Mouse (Mus musculus) megakaryocyte-erythroid progenitor cell, adult 5 weeks (primary cell): Measurements from ENCODE around the gene Zfp607a. TPM values are rescaled to one million over a fixed set of nuclear protein-coding genes. Genes with fewer than 3 reads are reported as not detected.

Experiments used
- polyA plus RNA-seq: library from polyadenylated mRNA; stranded (reverse); fragments of >175 nt; gene quantifications from 2 replicates; pipeline ENCODE4 v1.2.3, GENCODE M21; 2012

Gene Zfp607a
- polyA plus RNA-seq = 0.10 and 0.19 TPM in 2 replicates

DNA sequence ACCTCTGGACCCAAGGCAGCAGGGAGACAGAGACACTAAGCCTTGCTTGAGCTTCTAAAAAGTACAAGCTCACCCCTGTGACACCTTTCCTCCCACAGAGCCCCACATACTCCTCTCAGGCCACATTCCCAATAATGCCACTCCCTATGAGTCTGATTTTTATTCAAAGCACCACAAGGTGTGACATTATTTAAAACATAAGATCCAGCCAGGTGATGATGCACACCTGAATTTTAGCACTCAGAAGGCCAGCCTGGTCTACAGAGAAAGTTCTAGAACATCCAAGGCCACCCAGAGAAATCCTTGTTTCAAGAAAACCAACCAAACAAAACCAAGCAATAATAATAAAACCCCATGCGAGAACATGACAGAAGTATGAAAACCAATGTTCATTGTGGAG lies at the start of gene Zfp607a:
Gene Zfp607a, plus strand, starts transcription at position 301 of the 400 bp plus-strand sequence.

GRCm38 (mm10) chr7:27838323-27839249 lies 18.7 kb upstream of the Zfp607a start, which contains the start of gene Zfp59:
Gene Zfp59 (plus strand): TSS chr7:27838607.

DNA sequence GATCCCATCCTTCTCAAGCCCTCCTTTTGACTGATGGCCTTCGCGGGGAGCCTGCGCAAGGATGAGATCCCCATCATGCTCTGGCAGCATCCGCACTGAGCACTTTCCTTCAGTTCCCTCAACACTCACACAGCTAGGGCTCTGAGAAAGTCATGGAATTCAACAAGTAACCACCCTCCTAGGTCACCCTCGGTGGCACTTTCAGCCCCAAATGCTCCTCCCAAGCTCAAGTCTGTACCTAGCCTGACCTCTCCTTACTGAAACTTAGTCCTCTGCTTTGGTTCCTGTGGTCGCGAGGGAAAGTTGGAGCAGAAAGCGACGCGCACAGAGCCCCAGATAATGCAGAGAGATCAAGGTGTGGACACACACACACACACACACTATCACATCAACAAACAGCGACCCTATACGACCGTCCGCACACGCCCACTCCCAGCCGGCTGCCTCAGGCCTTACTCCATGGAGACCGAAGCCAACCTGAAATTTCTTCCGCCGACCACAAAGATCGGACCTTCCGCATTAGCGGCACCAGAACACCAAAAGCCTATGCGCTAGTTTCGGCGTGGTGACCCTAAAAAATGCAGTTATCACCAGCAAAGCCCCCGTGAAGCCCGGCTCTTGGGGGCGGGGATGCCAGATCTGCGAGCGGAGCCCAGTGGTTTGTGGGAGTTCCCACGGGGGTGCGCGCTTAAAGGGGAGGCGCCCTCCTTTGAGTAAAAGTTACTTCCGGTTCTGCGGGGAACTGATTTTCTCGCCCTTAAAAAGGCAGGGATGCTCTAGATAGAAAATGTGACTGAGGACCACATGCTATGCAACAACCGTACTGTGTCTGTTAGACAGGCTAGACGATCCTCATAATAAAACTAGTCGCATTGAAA lies 71.7 kb downstream of the Zfp607a start, which contains the start of gene Zfp974:
Gene Zfp974, minus strand, starts transcription at position 643 of the 878 bp plus-strand sequence.

Other genes starting within 250 kb of the Zfp607a start
- gene Ttc9b, start 203.6 kb upstream of the Zfp607a start, polyA plus RNA-seq = not detected in 2 replicates
- 25.2 and 27.5 TPM in 2 replicates for gene Map3k10, start 182.9 kb upstream of the Zfp607a start, polyA plus RNA-seq
- 0.04 and 0.09 TPM in 2 replicates for gene Zfp607b, start 168.2 kb upstream of the Zfp607a start, polyA plus RNA-seq
- gene Zfp60, start 126.1 kb upstream of the Zfp607a start, polyA plus RNA-seq = 0.15 and 0.30 TPM in 2 replicates
- gene Zfp626, start 50.3 kb upstream of the Zfp607a start, polyA plus RNA-seq = 0.14 and 0.76 TPM in 2 replicates
- gene Zfp59, start 18.9 kb upstream of the Zfp607a start, polyA plus RNA-seq = 0.15 and 0.39 TPM in 2 replicates
- not detected in 2 replicates for gene Zfp974, start 71.9 kb downstream of the Zfp607a start, polyA plus RNA-seq
- 0.18 and 0.27 TPM in 2 replicates for gene Zfp780b, start 121.6 kb downstream of the Zfp607a start, polyA plus RNA-seq
- 0.26 and 0.34 TPM in 2 replicates for gene Zfp850, start 156.6 kb downstream of the Zfp607a start, polyA plus RNA-seq
- gene Psmc4, start 192.6 kb downstream of the Zfp607a start, polyA plus RNA-seq = 87.0 and 88.8 TPM in 2 replicates
- not detected in 2 replicates for gene Fcgbp, start 213.7 kb downstream of the Zfp607a start, polyA plus RNA-seq